ENCODE assay signal across 17 mouse cellular contexts in the genomic region with DNA sequence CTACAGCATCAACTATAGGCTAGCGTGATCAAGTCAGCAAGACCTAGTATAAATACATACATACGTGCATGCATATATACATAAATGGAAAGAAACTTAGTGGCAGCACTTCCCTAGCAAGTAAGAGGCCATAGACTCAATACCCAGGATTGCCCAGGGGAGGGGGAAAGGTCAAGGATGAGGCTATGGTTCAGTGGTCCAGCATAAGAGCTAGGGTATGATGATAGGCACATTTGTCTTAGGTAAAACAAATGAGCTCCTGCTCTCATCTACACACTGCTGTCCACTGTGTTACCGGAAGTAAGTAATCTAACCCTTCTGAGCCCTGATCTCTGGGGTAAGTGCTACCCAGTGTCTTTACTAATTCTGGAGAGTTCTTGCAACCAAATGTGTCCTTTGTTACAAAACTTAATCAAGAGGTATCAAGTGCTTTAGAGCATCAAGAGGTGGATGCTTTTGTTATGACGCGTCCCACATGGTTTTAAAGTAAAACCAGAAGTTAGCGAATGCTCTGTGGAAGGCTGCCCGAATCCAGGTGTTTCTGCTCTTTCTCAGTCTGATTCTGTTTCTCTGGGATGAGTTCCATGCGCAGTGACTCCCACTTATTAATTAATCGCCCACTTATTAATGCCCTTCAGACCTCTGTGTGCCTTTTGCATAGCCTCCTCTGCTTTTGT. TPM values are rescaled to one million over a fixed set of nuclear protein-coding genes. Genes with fewer than 3 reads are reported as not detected.
DNase-seq lines count a peak whose midpoint lies in the region; ATAC-seq and TF ChIP-seq lines count a peak whose summit lies in the region.
"Had no signal": no experiment of that assay in that cellular context is flagged by ENCODE, and none has a peak within 500 bp of the region (broad histone marks: within the 10 kb centered on the region; RNA-seq: fewer than 3 reads in every experiment).

No protein-coding gene starts in this region.

- peaks cover 23% of the 10 kb centered on the region for H3K4me1 ChIP-seq in limb, embryonic 12.5 days (replicated peaks)
- H3K4me1 ChIP-seq in limb, embryonic 10.5 days: peaks cover 33% of the 10 kb centered on the region
- H3K4me1 ChIP-seq in CH12.LX (ENCODE audit: control insufficient read depth in 1 of 2, insufficient read depth in 2 of 2): peaks cover 0 to 13% of the 10 kb centered on the region in 2 experiments; a peak in 2 of 4 replicates
- H3K4me1 ChIP-seq in hindbrain, embryonic 15.5 days (replicated peaks): peaks cover 25% of the 10 kb centered on the region
- H3K4me1 ChIP-seq in heart, adult 2 months (ENCODE audit: control insufficient read depth, insufficient read depth, low read length): peaks cover 2% of the 10 kb centered on the region; the same call in 1 of the 2 replicates

- H3K27me3 ChIP-seq in limb, embryonic 12.5 days: no peaks in the 10 kb centered on the region
- H3K27me3 ChIP-seq in limb, embryonic 10.5 days (ENCODE audit: low read depth, poor library complexity, severe bottlenecking): no peaks in the 10 kb centered on the region
- peaks cover 15% of the 10 kb centered on the region for H3K27me3 ChIP-seq in CH12.LX (replicated peaks)
- H3K27me3 ChIP-seq in hindbrain, embryonic 15.5 days: no peaks in the 10 kb centered on the region
- H3K27me3 ChIP-seq in heart, adult 2 months (ENCODE audit: control insufficient read depth, insufficient read depth, low read length): no peaks in the 10 kb centered on the region
- H3K27me3 ChIP-seq: Patski had no signal

- no peak for TF ChIP-seq EP300 in CH12.LX (IDR thresholded peaks at IDR 0.05; ENCODE audit: low read length)
- no peak for TF ChIP-seq EP300 in heart, adult 2 months (IDR thresholded peaks at IDR 0.05; ENCODE audit: insufficient read depth, low read depth, low read length)

- in situ Hi-C loops in CH12.LX (cut with MboI; ENCODE audit: low pct_ligation_motif_present, low pct_unique_long_range_greater_than_20kb, low sequenced_read_pairs): no loop called here

- no peak for ATAC-seq in limb, embryonic 12.5 days (ENCODE audit: insufficient number of reproducible peaks, insufficient read depth, low FRiP score, low TSS enrichment, low read depth)
- ATAC-seq in hindbrain, embryonic 15.5 days (ENCODE audit: low FRiP score, low read depth): no peak
- ATAC-seq: forebrain, embryonic 14.5 days; Patski had no signal

- intact Hi-C loops in gastrocnemius, adult 2 months (cut with DNase I): loop anchor here (5.0 kb wide), 1 partner anchor 192 kb away; no protein-coding TSS in a partner anchor
- intact Hi-C loops in heart, adult 2 months (cut with DNase I): loop anchor here (5.0 to 10.0 kb wide), 6 partner anchors 53 to 227 kb away; no protein-coding TSS in a partner anchor

- no peak for DNase-seq in gastrocnemius, adult 2 months
- DNase-seq in gastrocnemius, adult 18-20 months (ENCODE audit: low spot score): no peak
- no peak for DNase-seq in limb, embryonic 10.5 days (ENCODE audit: low spot score)
- no peak for DNase-seq in CH12.LX (ENCODE audit: extremely low read depth)
- DNase-seq in heart, adult 2 months: no peak
- no peak for DNase-seq in heart, adult 11 months
- DNase-seq: cerebellum, postnatal 14 days; kidney, postnatal 36 days; layer of hippocampus, postnatal 36 days; liver, embryonic 13.5 days; right cerebral cortex, postnatal 4 days; thymus, adult 18-20 months had no signal

- WGBS in limb, embryonic 12.5 days: 65% methylated on average over 9 of the region's 9 CpGs
- WGBS in limb, embryonic 10.5 days: 79% methylated on average over 9 of the region's 9 CpGs
- 79% methylated on average over 9 of the region's 9 CpGs for WGBS in hindbrain, embryonic 15.5 days
- WGBS in heart, adult 2 months: 63% methylated on average over 9 of the region's 9 CpGs

- no peaks in the 10 kb centered on the region for H3K36me3 ChIP-seq in limb, embryonic 12.5 days
- 0 out of 2 replicates have a peak, but pooled peaks cover 2% of the 10 kb centered on the region for H3K36me3 ChIP-seq in limb, embryonic 10.5 days
- H3K36me3 ChIP-seq in CH12.LX (replicated peaks in 1 of 2; ENCODE audit: control insufficient read depth in 1 of 2, insufficient read depth in 1 of 2, low read length in 1 of 2): no peaks in the 10 kb centered on the region
- H3K36me3 ChIP-seq in hindbrain, embryonic 15.5 days: no peaks in the 10 kb centered on the region
- no peaks in the 10 kb centered on the region for H3K36me3 ChIP-seq in heart, adult 2 months (ENCODE audit: control insufficient read depth, insufficient read depth, low read length)
- H3K36me3 ChIP-seq: liver, embryonic 13.5 days had no signal

- H3K9me3 ChIP-seq in limb, embryonic 12.5 days: no peaks in the 10 kb centered on the region
- H3K9me3 ChIP-seq in limb, embryonic 10.5 days (replicated peaks): no peaks in the 10 kb centered on the region
- H3K9me3 ChIP-seq in CH12.LX (replicated peaks; ENCODE audit: low read length): no peaks in the 10 kb centered on the region
- no peaks in the 10 kb centered on the region for H3K9me3 ChIP-seq in hindbrain, embryonic 15.5 days
- H3K9me3 ChIP-seq: liver, embryonic 13.5 days had no signal

- peak overlapping the region; percentile 10; the same call in 1 of the 2 replicates for H3K4me2 ChIP-seq in limb, embryonic 12.5 days
- peak overlapping the region; percentile 68; the same call in 1 of the 2 replicates for H3K4me2 ChIP-seq in CH12.LX (ENCODE audit: insufficient read depth, low read depth, poor library complexity, severe bottlenecking)
- H3K4me2 ChIP-seq in hindbrain, embryonic 15.5 days: peak overlapping the region; percentile 18; the same call in 1 of the 2 replicates
- H3K4me2 ChIP-seq: liver, embryonic 13.5 days had no signal

- no peak overlapping the region for H3K9ac ChIP-seq in limb, embryonic 12.5 days (replicated peaks)
- H3K9ac ChIP-seq in CH12.LX (ENCODE audit: insufficient read depth, low read depth): no peak overlapping the region
- H3K9ac ChIP-seq in hindbrain, embryonic 15.5 days: no peak overlapping the region
- H3K9ac ChIP-seq in heart, adult 2 months (ENCODE audit: low read depth, low read length): no peak overlapping the region
- H3K9ac ChIP-seq: liver, embryonic 13.5 days had no signal

- dilution Hi-C loops in CH12.LX (cut with MboI; ENCODE audit: extremely low pct_ligation_motif_present, extremely low pct_unique_long_range_greater_than_20kb, low sequenced_read_pairs): no loop called here

- no peak overlapping the region for H3K4me3 ChIP-seq in gastrocnemius, adult 2 months
- no peak overlapping the region for H3K4me3 ChIP-seq in limb, embryonic 12.5 days (replicated peaks)
- H3K4me3 ChIP-seq in limb, embryonic 10.5 days: no peak overlapping the region
- no peak overlapping the region for H3K4me3 ChIP-seq in CH12.LX (replicated peaks in 1 of 3; ENCODE audit: low read depth in 2 of 3, low read length in 2 of 3, poor library complexity in 1 of 3)
- no peak overlapping the region for H3K4me3 ChIP-seq in hindbrain, embryonic 15.5 days
- no peak overlapping the region for H3K4me3 ChIP-seq in heart, adult 2 months
- H3K4me3 ChIP-seq: liver, embryonic 13.5 days had no signal

- no peak for TF ChIP-seq CTCF in gastrocnemius, adult 2 months (IDR thresholded peaks at IDR 0.05)
- no peak for TF ChIP-seq CTCF in CH12.LX (conservative IDR thresholded peaks at IDR 0.05 in 1 of 2, IDR thresholded peaks at IDR 0.05 in 1 of 2; ENCODE audit: low read depth in 2 of 2, low read length in 2 of 2)
- TF ChIP-seq CTCF in heart, adult 2 months (IDR thresholded peaks at IDR 0.05): no peak

- H3K27ac ChIP-seq in gastrocnemius, adult 2 months: 0 out of 2 replicates have a peak overlapping the region, but pooled peaks have one; percentile 6
- no peak overlapping the region for H3K27ac ChIP-seq in limb, embryonic 12.5 days
- H3K27ac ChIP-seq in limb, embryonic 10.5 days: no peak overlapping the region; the same call in 1 of the 2 replicates
- H3K27ac ChIP-seq in CH12.LX (ENCODE audit: insufficient read depth, low read depth): no peak overlapping the region
- H3K27ac ChIP-seq in hindbrain, embryonic 15.5 days (replicated peaks): no peak overlapping the region
- no peak overlapping the region for H3K27ac ChIP-seq in heart, adult 2 months
- H3K27ac ChIP-seq: liver, embryonic 13.5 days had no signal

- TF ChIP-seq RAD21 in CH12.LX (IDR thresholded peaks at IDR 0.05; ENCODE audit: low read depth, low read length): no peak

- TF ChIP-seq POLR2A in CH12.LX (IDR thresholded peaks at IDR 0.05; ENCODE audit: low read depth, low read length): no peak
- no peak for TF ChIP-seq POLR2A in heart, adult 2 months (IDR thresholded peaks at IDR 0.05; ENCODE audit: insufficient read depth, low read depth, low read length)

- no peaks in the 10 kb centered on the region for H3K79me2 ChIP-seq in CH12.LX (replicated peaks; ENCODE audit: control insufficient read depth, extremely low read depth, insufficient read depth, poor library complexity, severe bottlenecking)
- H3K79me2 ChIP-seq in heart, adult 2 months (replicated peaks; ENCODE audit: control insufficient read depth, insufficient read depth, low read length): no peaks in the 10 kb centered on the region

TF ChIP-seq in CH12.LX, 34 proteins besides CTCF, POLR2A, EP300 and RAD21 (continues in another document):
- no peak for TF ChIP-seq USF1 (IDR thresholded peaks at IDR 0.05; ENCODE audit: low read depth, low read length)
- no peak for TF ChIP-seq CHD1 (IDR thresholded peaks at IDR 0.05; ENCODE audit: low read depth, low read length)
- no peak for TF ChIP-seq NELFE (IDR thresholded peaks at IDR 0.05; ENCODE audit: low read depth, low read length)

RNA-seq across cellular contexts. Expression of gene Dock4, which starts 3.5 kb away (rescaled TPM):
- 10 to 100 TPM; 13.9 to 14.8 TPM for total RNA-seq in gastrocnemius, adult 2 months (2021)
- total RNA-seq in gastrocnemius, adult 18-20 months (2021): 10 to 100 TPM in 1 of 2 experiments, 1 to 10 TPM in 1; 8.2 to 10.1 TPM
- 22.0 and 24.9 TPM in 2 replicates for polyA plus RNA-seq in limb, embryonic 12.5 days (2016; fragmentation: Nextera tagmentation; extraction: Ambion mirVana)
- polyA plus RNA-seq in limb, embryonic 10.5 days (2016; fragmentation: Nextera tagmentation; extraction: Ambion mirVana): 16.9 and 18.8 TPM in 2 replicates
- 0.38 TPM in 2 replicates for total RNA-seq in CH12.LX (2012; rRNA removed)
- 0.19 and 0.26 TPM in 2 replicates for total RNA-seq in CH12.LX (2014; rRNA removed)
- polyA plus RNA-seq in CH12.LX (2012; ENCODE audit: insufficient read length, low read depth): 0.49 and 0.67 TPM in 2 replicates
- 30.4 and 31.0 TPM in 2 replicates for polyA plus RNA-seq in hindbrain, embryonic 15.5 days (2015; fragmentation: Nextera tagmentation; extraction: Ambion mirVana)
- 10 to 100 TPM; 11.2 to 13.6 TPM for total RNA-seq in heart, adult 2 months (2021)
- 4.3 and 7.5 TPM in 2 replicates for polyA plus RNA-seq in heart, adult 2 months (2012; rRNA removed)
- total RNA-seq: megakaryocyte-erythroid progenitor cell, adult 5-6 weeks had no signal

RNA-seq across cellular contexts. Expression of gene Zfp277, which starts 3.6 kb away (rescaled TPM):
- 1 to 10 TPM; 8.5 to 8.6 TPM for total RNA-seq in gastrocnemius, adult 2 months (2021)
- total RNA-seq in gastrocnemius, adult 18-20 months (2021): 1 to 10 TPM; 8.0 to 9.1 TPM
- polyA plus RNA-seq in limb, embryonic 12.5 days (2016; fragmentation: Nextera tagmentation; extraction: Ambion mirVana): 34.9 and 37.0 TPM in 2 replicates
- 37.9 and 38.9 TPM in 2 replicates for polyA plus RNA-seq in limb, embryonic 10.5 days (2016; fragmentation: Nextera tagmentation; extraction: Ambion mirVana)
- total RNA-seq in CH12.LX (2012; rRNA removed) (12.4 and 13.7 TPM in 2 replicates), CH12.LX (2014; rRNA removed) (31.2 and 32.5 TPM in 2 replicates)
- polyA plus RNA-seq in CH12.LX (2012; ENCODE audit: insufficient read length, low read depth): 16.7 and 18.9 TPM in 2 replicates
- 29.5 and 31.9 TPM in 2 replicates for polyA plus RNA-seq in hindbrain, embryonic 15.5 days (2015; fragmentation: Nextera tagmentation; extraction: Ambion mirVana)
- 10 to 100 TPM; 10.6 to 10.9 TPM for total RNA-seq in heart, adult 2 months (2021)
- polyA plus RNA-seq in heart, adult 2 months (2012; rRNA removed): 5.2 and 8.5 TPM in 2 replicates

Comparison
In these comparisons a context has a peak if more than half of its experiments do, and no peak if none do; other contexts are left out.
1. H3K4me2 ChIP-seq: peak in every context shown above with its lines; median percentile 68 in CH12.LX; 18 in hindbrain, embryonic 15.5 days; 10 in limb, embryonic 12.5 days.